Mouse (Mus musculus): ENCODE results near the gene Shoc2.

- TF ChIP-seq CTCF (IDR thresholded peaks at IDR 0.05; ENCODE audit: low read depth) (no peak), EP300 (optimal IDR thresholded peaks at IDR 0.05) (no peak)
These were observed 37.9 kb downstream of the Shoc2 start for GRCm38 (mm10) chr19:53982041-53982440.
